Mouse (Mus musculus): ENCODE results near the gene Tob2.

Tob2 gene

DNA sequence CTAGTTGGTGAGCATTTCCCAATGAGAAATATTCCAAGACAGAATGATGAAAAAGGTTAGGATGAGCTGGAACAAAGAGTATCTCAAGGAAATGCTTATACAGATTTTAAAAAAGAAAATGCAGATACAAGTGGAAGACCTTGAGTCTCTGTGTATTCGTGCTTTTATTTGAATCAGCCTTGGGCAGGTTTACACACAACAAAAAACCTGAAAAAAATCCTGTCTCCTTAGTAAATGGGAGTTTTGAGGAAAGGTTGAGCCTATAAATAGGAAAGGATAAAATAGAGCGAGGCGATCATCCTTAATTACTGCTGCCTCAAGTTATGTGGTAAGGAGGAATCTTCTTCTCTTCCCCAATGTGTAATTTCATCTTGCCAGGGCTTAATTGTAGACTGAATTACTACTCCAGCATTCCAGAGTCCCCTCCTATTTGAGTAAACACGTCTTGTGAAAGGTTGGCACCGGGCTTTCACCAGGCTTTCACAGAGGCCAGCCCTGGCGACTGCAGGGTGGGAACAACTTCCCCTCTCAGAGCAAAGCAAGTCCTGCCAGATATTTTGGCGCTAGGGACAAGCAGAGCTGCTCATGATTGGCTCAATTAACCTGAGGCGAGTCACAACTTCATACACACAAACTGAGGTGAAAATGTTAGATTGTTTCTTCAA is 2.0 kb upstream of the Tob2 start:
- in situ Hi-C loops (cut with MboI, MseI), result no loop called here

DNA sequence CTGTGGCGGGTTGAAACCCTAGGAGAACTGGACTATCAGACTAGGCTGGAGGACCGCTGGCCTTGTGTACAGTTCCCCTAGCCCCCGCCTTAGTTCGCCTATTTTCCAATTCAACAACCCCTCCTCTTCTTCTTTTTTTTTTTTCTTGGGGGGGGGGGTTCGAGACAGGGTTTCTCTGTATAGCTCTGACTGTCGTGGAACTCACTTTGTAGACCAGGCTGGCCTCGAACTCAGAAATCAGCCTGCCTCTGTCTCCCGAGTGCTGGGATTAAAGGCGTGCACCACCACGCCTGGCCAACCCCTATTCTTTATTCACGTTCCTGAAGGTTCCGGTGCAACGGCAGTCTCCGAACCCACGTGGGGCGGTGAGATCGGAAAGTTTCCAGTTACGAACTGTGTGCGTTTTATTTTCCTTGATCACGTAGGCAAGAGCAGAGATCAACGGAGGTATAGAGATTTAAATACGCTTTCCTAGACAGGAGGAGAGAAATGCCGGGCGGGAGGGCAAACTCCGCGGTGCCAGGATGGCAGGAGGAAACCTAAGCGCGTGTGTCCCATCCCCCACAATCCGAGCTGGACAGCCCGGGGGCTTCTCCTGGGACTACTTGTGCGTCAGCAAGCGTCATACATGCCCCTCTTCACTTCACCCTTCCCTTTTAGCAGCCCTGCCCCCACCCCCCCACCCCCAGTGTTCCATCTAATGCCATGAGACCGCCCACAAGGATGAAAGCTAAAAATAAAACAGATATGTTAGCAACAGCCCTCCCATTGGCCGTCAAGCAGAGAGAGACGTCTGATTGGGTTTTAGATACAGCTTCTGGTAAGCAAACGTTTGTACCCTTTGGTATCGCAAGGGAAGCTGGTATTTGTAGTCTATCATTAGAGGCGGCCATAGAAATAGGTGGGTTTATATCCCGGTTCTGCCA is 997 bp upstream of the Tob2 start:
- in situ Hi-C loops (cut with MboI, MseI), result loop anchor here (10.0 kb wide), 1 partner anchor 1605 kb away; the partner anchor contains the start of gene Atf4

GRCm38 (mm10) chr15:81858138-81858516 is 469 bp downstream of the Tob2 start:
- in situ Hi-C loops (cut with MboI, MseI), result loop anchor here (10.0 kb wide), 1 partner anchor 1603 kb away; the partner anchor contains the start of gene Atf4

- in situ Hi-C loops (cut with MboI, MseI), result loop anchor here (10.0 kb wide), 1 partner anchor 1603 kb away; the partner anchor contains the start of gene Atf4
These were observed 876 bp downstream of the Tob2 start for GRCm38 (mm10) chr15:81857724-81858116.

- in situ Hi-C loops (cut with MboI, MseI), result loop anchor here (10.0 kb wide), 1 partner anchor 1602 kb away; the partner anchor contains the start of gene Atf4
These were observed 1.5 kb downstream of the Tob2 start for GRCm38 (mm10) chr15:81856938-81857723.

DNA sequence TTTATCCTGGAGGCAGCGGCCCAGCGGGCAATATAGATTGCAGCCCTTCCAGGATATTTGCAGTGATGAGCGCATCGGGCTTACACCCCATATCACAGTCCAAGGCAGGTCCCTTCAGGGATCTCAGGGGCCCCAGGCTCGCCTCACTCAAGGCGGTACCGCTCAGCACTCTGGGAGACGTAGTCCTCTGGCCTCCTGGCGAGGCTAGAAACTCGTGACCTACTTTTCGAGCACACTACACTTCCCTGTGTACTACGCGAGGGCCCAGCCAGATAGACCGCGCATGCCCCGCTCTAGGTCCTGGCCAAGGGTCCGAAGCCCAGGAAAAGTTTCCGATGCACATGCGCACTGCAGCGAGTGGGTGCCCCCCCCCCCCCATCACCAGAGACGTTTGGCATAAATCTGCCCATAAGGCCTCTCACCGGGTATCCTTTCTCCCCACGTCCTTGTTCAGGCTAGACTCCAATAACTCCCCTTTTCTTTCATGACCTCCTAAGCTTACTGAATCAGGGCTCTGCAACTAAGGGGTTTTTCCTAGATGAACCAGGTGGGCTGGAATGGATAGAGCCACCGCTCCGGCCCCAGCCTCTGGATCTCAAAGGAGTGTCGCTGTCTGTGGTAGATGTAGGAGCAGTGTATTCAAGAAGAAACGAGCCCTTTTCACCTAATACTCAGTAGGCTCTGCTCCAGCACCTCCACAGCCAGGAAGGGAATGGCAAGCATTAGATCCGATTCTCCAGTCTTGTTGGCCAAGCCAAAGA is 2.4 kb downstream of the Tob2 start:
- in situ Hi-C loops (cut with MboI, MseI), result loop anchor here (10.0 kb wide), 1 partner anchor 1601 kb away; the partner anchor contains the start of gene Atf4

DNA sequence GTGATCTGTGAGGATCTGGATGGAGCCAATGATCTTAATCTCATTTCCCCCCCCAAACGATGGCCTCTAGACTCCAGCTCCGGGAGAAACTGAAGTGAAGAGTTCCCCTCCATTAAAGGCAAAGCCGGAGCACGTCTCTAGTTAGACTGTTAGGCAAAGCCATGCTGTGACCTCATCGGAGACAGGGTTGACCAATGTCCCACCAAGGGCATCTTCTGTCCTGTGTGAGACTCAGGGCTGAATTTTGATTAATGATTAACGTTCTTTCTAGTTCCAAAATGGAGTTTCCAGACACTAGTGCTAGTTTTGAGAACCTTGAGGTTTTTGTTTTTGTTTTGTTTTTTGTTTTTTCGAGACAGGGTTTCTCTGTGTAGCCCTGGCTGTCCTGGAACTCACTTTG is 5.5 kb downstream of the Tob2 start:
- in situ Hi-C loops (cut with MboI, MseI), result loop anchor here (10.0 kb wide), 1 partner anchor 1598 kb away; the partner anchor contains the start of gene Atf4

DNA sequence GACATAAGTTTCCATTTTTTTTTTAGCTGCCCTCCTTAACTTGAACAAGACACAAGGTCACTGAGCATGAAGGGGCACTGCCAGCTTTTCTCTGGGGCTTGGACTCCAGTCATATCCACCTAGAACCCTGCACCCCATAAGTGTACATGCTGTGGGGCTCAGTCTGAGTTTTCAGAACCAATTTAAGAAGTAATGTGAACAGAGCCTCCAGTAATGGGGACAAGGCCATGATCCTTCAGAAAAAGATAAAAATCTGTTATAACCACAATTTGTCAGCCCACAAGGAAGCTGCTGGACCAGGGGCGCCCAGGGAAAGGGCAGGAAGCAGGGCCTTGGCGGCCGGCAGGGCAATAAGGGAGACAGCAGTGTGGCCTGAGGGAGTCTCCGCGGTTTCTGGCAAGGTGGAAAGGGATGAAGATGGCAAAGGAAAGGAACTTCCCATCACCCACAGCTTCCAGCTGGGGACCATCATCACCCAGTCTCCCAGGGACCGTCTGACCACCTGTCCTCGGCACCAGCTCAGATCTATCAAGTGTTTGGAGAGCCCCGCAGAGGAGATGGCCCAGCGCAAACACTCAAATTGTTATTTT is 6.1 kb downstream of the Tob2 start:
- in situ Hi-C loops (cut with MboI, MseI), result loop anchor here (10.0 kb wide), 1 partner anchor 1598 kb away; the partner anchor contains the start of gene Atf4

- in situ Hi-C loops (cut with MboI, MseI), result loop anchor here (10.0 kb wide), 1 partner anchor 1597 kb away; the partner anchor contains the start of gene Atf4
These were observed 7.2 kb downstream of the Tob2 start for GRCm38 (mm10) chr15:81851375-81851774.

DNA sequence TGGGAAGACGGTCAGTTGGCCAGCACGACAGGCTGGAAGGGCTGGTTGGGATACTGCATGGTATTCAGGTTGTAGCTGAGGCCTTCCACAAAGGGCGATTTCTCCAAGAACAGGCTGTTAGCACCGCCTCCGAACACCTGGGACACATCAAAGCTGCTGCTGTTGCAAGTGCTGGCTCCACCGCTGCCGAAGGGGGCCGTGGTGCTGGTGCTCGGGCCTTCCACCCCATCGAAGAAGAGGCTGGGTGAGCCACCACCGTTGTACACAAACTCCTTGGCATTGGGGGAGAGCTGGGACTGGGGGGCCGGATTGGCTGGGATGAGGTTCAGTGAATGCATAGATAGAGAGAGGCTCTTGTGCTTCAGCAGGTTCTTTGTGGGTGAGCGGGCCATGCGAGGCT is 7.9 kb downstream of the Tob2 start:
- in situ Hi-C loops (cut with MboI, MseI), result loop anchor here (10.0 kb wide), 1 partner anchor 1596 kb away; the partner anchor contains the start of gene Atf4

- in situ Hi-C loops (cut with MboI, MseI), result no loop called here
These were observed 9.5 kb downstream of the Tob2 start for GRCm38 (mm10) chr15:81849104-81849503.

- in situ Hi-C loops (cut with MboI, MseI), result no loop called here
These were observed 10.3 kb downstream of the Tob2 start for GRCm38 (mm10) chr15:81848301-81848700.

GRCm38 (mm10) chr15:81847861-81848260 is 10.7 kb downstream of the Tob2 start:
- in situ Hi-C loops (cut with MboI, MseI), result no loop called here

DNA sequence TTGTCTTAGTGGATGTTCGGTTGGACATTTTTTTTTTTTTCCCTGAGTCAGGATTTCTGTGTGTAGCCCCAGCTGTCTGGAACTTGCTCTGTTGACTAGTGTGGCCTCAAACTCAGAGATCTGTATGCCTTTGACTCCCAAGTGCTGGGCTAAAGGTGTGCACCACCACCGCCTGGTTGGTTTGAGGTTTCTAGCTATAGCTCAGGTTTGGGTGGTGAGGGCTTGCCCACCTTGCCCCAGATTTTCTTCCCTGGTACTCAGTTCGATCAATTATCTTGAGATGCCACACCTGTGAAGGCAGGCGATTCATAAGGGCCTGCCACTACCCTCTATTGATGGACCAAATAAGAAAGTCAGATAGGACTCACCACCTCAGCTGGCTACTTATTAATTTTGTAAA is 11.4 kb downstream of the Tob2 start:
- in situ Hi-C loops (cut with MboI, MseI), result no loop called here

GRCm38 (mm10) chr15:81846755-81847154 is 11.8 kb downstream of the Tob2 start:
- in situ Hi-C loops (cut with MboI, MseI), result no loop called here

- in situ Hi-C loops (cut with MboI, MseI), result no loop called here
These were observed 12.9 kb downstream of the Tob2 start for GRCm38 (mm10) chr15:81845724-81846123.

- in situ Hi-C loops (cut with MboI, MseI), result no loop called here
These were observed 13.5 kb downstream of the Tob2 start for GRCm38 (mm10) chr15:81845033-81845625.

GRCm38 (mm10) chr15:81842275-81842674 is 16.3 kb downstream of the Tob2 start:
- in situ Hi-C loops (cut with MboI, MseI), result no loop called here

GRCm38 (mm10) chr15:81840306-81840705 is 18.3 kb downstream of the Tob2 start:
- in situ Hi-C loops (cut with MboI, MseI), result no loop called here

GRCm38 (mm10) chr15:81839634-81840033 is 19.0 kb downstream of the Tob2 start:
- in situ Hi-C loops (cut with MboI, MseI), result no loop called here

Data from T-helper 2 cell (primary cell).